Mouse (Mus musculus) central nervous system, embryonic 14 days (tissue): ENCODE data around the gene Slc35d2. TPM values are rescaled to one million over a fixed set of nuclear protein-coding genes. Genes with fewer than 3 reads are reported as not detected.

Experiments
- polyA plus RNA-seq: library from polyadenylated mRNA; depleted of rRNA; stranded (reverse); fragments of >200 nt; gene quantifications from 2 replicates; pipeline ENCODE4 v1.2.3, GENCODE M21; 2012; rRNA removed

Slc35d2 gene
- polyA plus RNA-seq = 1.4 and 3.1 TPM in 2 replicates

GRCm38 (mm10) chr13:64128858-64129615 lies at the start of gene Slc35d2:
Gene Slc35d2, minus strand, starts transcription at chr13:64129368.

DNA sequence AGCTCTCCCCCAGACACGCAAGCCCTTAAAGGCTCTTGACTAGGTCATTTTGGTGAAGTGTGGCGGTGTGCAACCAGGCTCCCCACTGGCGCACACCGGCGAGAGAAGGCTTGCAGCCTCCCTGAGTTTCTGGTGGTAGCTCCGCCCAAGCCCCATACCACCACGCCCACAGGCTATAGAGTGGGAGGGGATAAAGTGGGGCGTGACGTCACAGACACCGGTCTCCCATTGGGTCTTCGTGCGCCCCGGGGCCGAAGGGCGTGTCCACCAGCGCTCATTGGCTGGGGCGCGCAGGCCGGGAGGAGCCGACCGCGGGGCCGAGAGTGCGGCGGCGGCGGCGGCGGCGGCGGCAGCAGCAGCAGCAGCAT lies 32.4 kb upstream of the Slc35d2 start, which contains the start of gene Habp4:
Gene Habp4, plus strand, starts transcription at position 277 of the 368 bp plus-strand sequence.

GRCm38 (mm10) chr13:64153083-64153682 lies 24.0 kb upstream of the Slc35d2 start, which contains the start of gene Zfp367:
Gene Zfp367, minus strand, starts transcription at chr13:64153202.

DNA sequence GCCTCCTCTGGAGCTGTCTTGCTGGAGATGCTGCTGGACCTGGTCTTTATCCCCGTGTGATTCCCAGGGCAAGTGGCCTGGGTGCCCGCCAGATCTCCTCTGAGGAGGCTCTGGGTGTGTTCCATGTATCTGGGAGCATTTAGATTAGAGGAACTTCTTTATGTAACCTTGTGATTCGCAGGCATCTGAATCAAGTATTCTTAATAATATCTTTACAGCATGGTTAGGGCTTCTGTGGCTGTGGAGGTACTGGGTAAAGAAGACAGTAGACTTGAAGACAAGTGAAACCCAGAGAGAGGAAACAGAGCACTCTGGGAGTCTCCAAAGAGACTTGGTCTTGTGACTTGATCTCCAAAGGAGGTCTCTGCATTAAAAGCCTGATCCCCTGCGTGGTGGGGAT lies 40.0 kb downstream of the Slc35d2 start, which contains the start of gene Hsd17b3:
Gene Hsd17b3, minus strand, starts transcription at position 101 of the 400 bp plus-strand sequence.

Other genes starting within 250 kb of the Slc35d2 start
- 0.10 and 0.23 TPM in 2 replicates for gene Hsd17b3, start 40.1 kb downstream of the Slc35d2 start, polyA plus RNA-seq
- 12.5 and 14.2 TPM in 2 replicates for gene Zfp367, start 23.8 kb upstream of the Slc35d2 start, polyA plus RNA-seq
- 32.6 and 37.6 TPM in 2 replicates for gene Habp4, start 32.5 kb upstream of the Slc35d2 start, polyA plus RNA-seq
- 6.5 and 8.0 TPM in 2 replicates for gene Cdc14b, start 145.9 kb upstream of the Slc35d2 start, polyA plus RNA-seq
- 5.7 and 7.9 TPM in 2 replicates for gene Aaed1, start 183.3 kb upstream of the Slc35d2 start, polyA plus RNA-seq
- gene Ctsl, start 241.5 kb upstream of the Slc35d2 start, polyA plus RNA-seq = 98.2 and 119 TPM in 2 replicates